Mouse (Mus musculus): ENCODE measurements around the gene Trappc6b. TPM values are rescaled to one million over a fixed set of nuclear protein-coding genes. Genes with fewer than 3 reads are reported as not detected.

The Trappc6b gene
- total and polyA plus RNA-seq, 3 experiments = 45.9 to 75.3 TPM; not detected in 1

- Histone ChIP-seq H3K27ac (ENCODE audit: control insufficient read depth, low read depth, low read length) (peak overlapping the region; percentile 92), H3K4me1 (ENCODE audit: control insufficient read depth in 1 of 2, insufficient read depth in 2 of 2, low read length in 2 of 2) (no peaks in the 10 kb centered on the region; a peak in 1 of 4 replicates), H3K9me3 (replicated peaks; ENCODE audit: insufficient read depth, low read length) (no peaks in the 10 kb centered on the region), H3K9ac (ENCODE audit: control insufficient read depth, low read depth, low read length, poor library complexity, severe bottlenecking) (peak overlapping the region; percentile 63), H3K27me3 (ENCODE audit: control insufficient read depth in 1 of 2, insufficient read depth in 2 of 2, low read length in 2 of 2) (no peaks in the 10 kb centered on the region), H3K4me3 (ENCODE audit: control insufficient read depth in 1 of 2, insufficient read depth in 1 of 2, low read depth in 2 of 2, low read length in 2 of 2) (no peak overlapping the region), H3K36me3 (ENCODE audit: control insufficient read depth in 1 of 2, insufficient read depth in 2 of 2, low read length in 2 of 2) (peaks cover 0 to 7% of the 10 kb centered on the region in 2 experiments; a peak in 2 of 4 replicates), H3K79me2 (ENCODE audit: control insufficient read depth, insufficient read depth, low read length, poor library complexity) (no peaks in the 10 kb centered on the region)
- TF ChIP-seq POLR2A (IDR thresholded peaks at IDR 0.05; ENCODE audit: control insufficient read depth in 1 of 2, insufficient read depth in 1 of 2, low read depth in 1 of 2, low read length in 2 of 2, poor library complexity in 1 of 2) (peak; percentile 99 to 100), KAT2A (conservative IDR thresholded peaks at IDR 0.05; ENCODE audit: low read depth, low read length) (no peak), ELF1 (IDR thresholded peaks at IDR 0.05; ENCODE audit: low read depth, low read length) (no peak), ZC3H11A (IDR thresholded peaks at IDR 0.05; ENCODE audit: low read depth, low read length) (no peak), POLR2AphosphoS5 (IDR thresholded peaks at IDR 0.05; ENCODE audit: borderline replicate concordance, low read depth, low read length) (peak; percentile 99; the same call in 1 of the 2 replicates), GATA1 (IDR thresholded peaks at IDR 0.05; ENCODE audit: low read depth, low read length) (no peak), CHD2 (IDR thresholded peaks at IDR 0.05; ENCODE audit: low read length) (no peak), TBP (IDR thresholded peaks at IDR 0.05; ENCODE audit: low read depth, low read length) (peak; percentile 99)
- peak; percentile 99 for DNase-seq (ENCODE audit: low read depth, low spot score)
Observed at GRCm38 (mm10) chr12:59039971-59040844, 21.1 kb downstream of the Trappc6b start.

- Histone ChIP-seq H3K4me1 (ENCODE audit: control insufficient read depth in 1 of 2, insufficient read depth in 2 of 2, low read length in 2 of 2) (no peaks in the 10 kb centered on the region; a peak in 1 of 4 replicates), H3K27ac (ENCODE audit: control insufficient read depth, low read depth, low read length) (peak overlapping the region; percentile 92), H3K36me3 (ENCODE audit: control insufficient read depth in 1 of 2, insufficient read depth in 2 of 2, low read length in 2 of 2) (peaks cover 0 to 7% of the 10 kb centered on the region in 2 experiments; a peak in 2 of 4 replicates), H3K79me2 (ENCODE audit: control insufficient read depth, insufficient read depth, low read length, poor library complexity) (no peaks in the 10 kb centered on the region), H3K4me3 (ENCODE audit: control insufficient read depth in 1 of 2, insufficient read depth in 1 of 2, low read depth in 2 of 2, low read length in 2 of 2) (no peak overlapping the region), H3K9ac (ENCODE audit: control insufficient read depth, low read depth, low read length, poor library complexity, severe bottlenecking) (no peak overlapping the region), H3K9me3 (replicated peaks; ENCODE audit: insufficient read depth, low read length) (no peaks in the 10 kb centered on the region), H3K27me3 (ENCODE audit: control insufficient read depth in 1 of 2, insufficient read depth in 2 of 2, low read length in 2 of 2) (no peaks in the 10 kb centered on the region)
- TF ChIP-seq MAX (IDR thresholded peaks at IDR 0.05; ENCODE audit: low read length) (no peak), SIN3A (IDR thresholded peaks at IDR 0.05; ENCODE audit: low read length) (no peak), MYC (IDR thresholded peaks at IDR 0.05; ENCODE audit: low read depth, low read length) (no peak), RAD21 (IDR thresholded peaks at IDR 0.05; ENCODE audit: low read depth, low read length) (no peak), E2F4 (IDR thresholded peaks at IDR 0.05; ENCODE audit: borderline replicate concordance, low read depth, low read length) (no peak), TBP (IDR thresholded peaks at IDR 0.05; ENCODE audit: low read depth, low read length) (peak; percentile 90)
- peak; percentile 45 for DNase-seq (ENCODE audit: low read depth, low spot score)
Observed at GRCm38 (mm10) chr12:59039162-59039970, 21.9 kb downstream of the Trappc6b start.
